Mouse (Mus musculus) spleen, postnatal 36 days (tissue): ENCODE results near the gene Col10a1.
"Not testable (repeated sequence)": the region's sequence is repeated elsewhere in the genome, so short reads cannot be mapped to it uniquely, and the experiment has no call there.

Source experiments
- DNase-seq, 2 experiments: peaks; one replicate each; pipeline ENCODE4 v3.0.0; 2022; ENCODE audit warnings: low spot score in 2 of 2, mixed read lengths in 1 of 2

The Col10a1 gene

GRCm38 (mm10) chr10:34389681-34390080 lies at the start of gene Col10a1:
Col10a1 (plus strand) TSS chr10:34389981.
- no peak for DNase-seq

- DNase-seq = no peak
Measured at GRCm38 (mm10) chr10:34341014-34341413, 48.8 kb upstream of the Col10a1 start.

- no peak for DNase-seq
Measured at GRCm38 (mm10) chr10:34341886-34342285, 47.9 kb upstream of the Col10a1 start.

GRCm38 (mm10) chr10:34352166-34352565 lies 37.6 kb upstream of the Col10a1 start:
- no peak for DNase-seq

GRCm38 (mm10) chr10:34358263-34358662 lies 31.5 kb upstream of the Col10a1 start:
- no peak for DNase-seq

GRCm38 (mm10) chr10:34363756-34364155 lies 26.0 kb upstream of the Col10a1 start:
- DNase-seq = no peak

- DNase-seq = no peak
Measured at GRCm38 (mm10) chr10:34368138-34368537, 21.6 kb upstream of the Col10a1 start.

GRCm38 (mm10) chr10:34373332-34373731 lies 16.4 kb upstream of the Col10a1 start:
- no peak for DNase-seq

GRCm38 (mm10) chr10:34385636-34386035 lies 4.1 kb upstream of the Col10a1 start:
- DNase-seq = no peak

- DNase-seq = no peak
Measured at GRCm38 (mm10) chr10:34396959-34397358, 7.2 kb downstream of the Col10a1 start.

GRCm38 (mm10) chr10:34399267-34399666 lies 9.5 kb downstream of the Col10a1 start:
- no peak for DNase-seq

GRCm38 (mm10) chr10:34418204-34418756 lies 28.5 kb downstream of the Col10a1 start, which contains the start of gene Nt5dc1:
Nt5dc1 (minus strand) TSS chr10:34418552.
- DNase-seq = peak; percentile 89 to 93

- not testable (repeated sequence) for DNase-seq
Measured at GRCm38 (mm10) chr10:34418794-34419193, 29.0 kb downstream of the Col10a1 start.

GRCm38 (mm10) chr10:34431783-34432182 lies 42.0 kb downstream of the Col10a1 start:
- DNase-seq = no peak

- DNase-seq = not testable (repeated sequence)
Measured at GRCm38 (mm10) chr10:34434191-34434590, 44.4 kb downstream of the Col10a1 start.
